Mouse (Mus musculus): ENCODE measurements around the gene Pde10a. TPM values are rescaled to one million over a fixed set of nuclear protein-coding genes. Genes with fewer than 3 reads are reported as not detected.

The Pde10a gene
- polyA plus RNA-seq, 1 experiment = not detected

GRCm38 (mm10) chr17:8841094-8841493 is 315.9 kb downstream of the Pde10a start:
- TF ChIP-seq CTCF (IDR thresholded peaks at IDR 0.05; ENCODE audit: low read depth, low read length) (no peak), POLR2A (IDR thresholded peaks at IDR 0.05; ENCODE audit: borderline replicate concordance, low read depth, low read length) (no peak)
- Histone ChIP-seq H3K4me3 (ENCODE audit: insufficient read depth, low read length) (no peak overlapping the region), H3K27ac (ENCODE audit: insufficient read depth, low read depth, low read length) (no peak overlapping the region), H3K4me1 (ENCODE audit: control insufficient read depth, insufficient read depth, low read length) (no peaks in the 10 kb centered on the region)

DNA sequence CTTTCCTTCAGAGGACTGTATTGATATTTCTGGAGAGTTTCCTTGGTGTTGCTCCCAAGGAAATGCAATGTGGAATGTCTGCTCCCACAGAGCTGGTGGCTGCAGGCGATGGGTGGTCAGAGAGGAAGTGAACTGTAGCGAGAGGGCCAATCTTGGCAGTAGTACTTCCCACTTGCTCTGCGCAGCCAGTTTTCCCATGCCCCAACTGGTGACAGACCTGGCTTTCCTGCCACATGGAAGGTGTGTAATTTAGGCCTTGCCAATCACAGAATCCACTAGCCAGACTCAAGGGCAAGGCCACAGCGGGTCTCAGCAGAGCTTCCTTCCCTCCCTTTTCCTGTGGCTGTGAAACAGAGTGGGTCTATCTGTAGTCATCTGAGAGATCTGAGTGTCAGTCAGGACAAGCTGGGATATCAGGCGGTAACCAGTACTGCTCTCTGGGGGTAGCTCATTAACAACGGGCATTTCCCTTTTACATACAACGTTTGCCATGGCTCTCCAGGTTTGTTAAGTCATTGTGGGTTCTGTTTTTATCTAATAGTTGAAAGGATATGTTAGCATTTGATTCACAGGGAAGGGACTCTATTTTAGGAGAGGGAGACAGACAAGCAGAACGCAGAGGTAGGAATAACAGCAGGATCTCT is 316.8 kb downstream of the Pde10a start:
- Histone ChIP-seq H3K4me1 (ENCODE audit: control insufficient read depth, insufficient read depth, low read length) (no peaks in the 10 kb centered on the region), H3K4me3 (ENCODE audit: insufficient read depth, low read length) (no peak overlapping the region), H3K27ac (ENCODE audit: insufficient read depth, low read depth, low read length) (no peak overlapping the region)
- no peak for TF ChIP-seq POLR2A (IDR thresholded peaks at IDR 0.05; ENCODE audit: borderline replicate concordance, low read depth, low read length)
- TF ChIP-seq CTCF (IDR thresholded peaks at IDR 0.05; ENCODE audit: low read depth, low read length) = no peak

GRCm38 (mm10) chr17:8842662-8843061 is 317.5 kb downstream of the Pde10a start:
- TF ChIP-seq CTCF (IDR thresholded peaks at IDR 0.05; ENCODE audit: low read depth, low read length) (no peak), POLR2A (IDR thresholded peaks at IDR 0.05; ENCODE audit: borderline replicate concordance, low read depth, low read length) (no peak)
- Histone ChIP-seq H3K4me1 (ENCODE audit: control insufficient read depth, insufficient read depth, low read length) (no peaks in the 10 kb centered on the region), H3K27ac (ENCODE audit: insufficient read depth, low read depth, low read length) (no peak overlapping the region), H3K4me3 (ENCODE audit: insufficient read depth, low read length) (no peak overlapping the region)

GRCm38 (mm10) chr17:8843941-8844340 is 318.8 kb downstream of the Pde10a start:
- Histone ChIP-seq H3K4me1 (ENCODE audit: control insufficient read depth, insufficient read depth, low read length) (no peaks in the 10 kb centered on the region), H3K4me3 (ENCODE audit: insufficient read depth, low read length) (no peak overlapping the region), H3K27ac (ENCODE audit: insufficient read depth, low read depth, low read length) (no peak overlapping the region)
- TF ChIP-seq CTCF (IDR thresholded peaks at IDR 0.05; ENCODE audit: low read depth, low read length) = no peak
- no peak for TF ChIP-seq POLR2A (IDR thresholded peaks at IDR 0.05; ENCODE audit: borderline replicate concordance, low read depth, low read length)

- H3K27ac ChIP-seq (ENCODE audit: insufficient read depth, low read depth, low read length) = no peak overlapping the region
- no peak for TF ChIP-seq CTCF (IDR thresholded peaks at IDR 0.05; ENCODE audit: low read depth, low read length)
- TF ChIP-seq POLR2A (IDR thresholded peaks at IDR 0.05; ENCODE audit: borderline replicate concordance, low read depth, low read length) = no peak
- H3K4me3 ChIP-seq (ENCODE audit: insufficient read depth, low read length) = no peak overlapping the region
- H3K4me1 ChIP-seq (ENCODE audit: control insufficient read depth, insufficient read depth, low read length) = no peaks in the 10 kb centered on the region
Observed at GRCm38 (mm10) chr17:8846506-8846905, 321.3 kb downstream of the Pde10a start.

GRCm38 (mm10) chr17:8847558-8847957 is 322.4 kb downstream of the Pde10a start:
- H3K27ac ChIP-seq (ENCODE audit: insufficient read depth, low read depth, low read length) = no peak overlapping the region
- no peak for TF ChIP-seq POLR2A (IDR thresholded peaks at IDR 0.05; ENCODE audit: borderline replicate concordance, low read depth, low read length)
- no peak for TF ChIP-seq CTCF (IDR thresholded peaks at IDR 0.05; ENCODE audit: low read depth, low read length)
- H3K4me3 ChIP-seq (ENCODE audit: insufficient read depth, low read length) = no peak overlapping the region
- no peaks in the 10 kb centered on the region for H3K4me1 ChIP-seq (ENCODE audit: control insufficient read depth, insufficient read depth, low read length)

DNA sequence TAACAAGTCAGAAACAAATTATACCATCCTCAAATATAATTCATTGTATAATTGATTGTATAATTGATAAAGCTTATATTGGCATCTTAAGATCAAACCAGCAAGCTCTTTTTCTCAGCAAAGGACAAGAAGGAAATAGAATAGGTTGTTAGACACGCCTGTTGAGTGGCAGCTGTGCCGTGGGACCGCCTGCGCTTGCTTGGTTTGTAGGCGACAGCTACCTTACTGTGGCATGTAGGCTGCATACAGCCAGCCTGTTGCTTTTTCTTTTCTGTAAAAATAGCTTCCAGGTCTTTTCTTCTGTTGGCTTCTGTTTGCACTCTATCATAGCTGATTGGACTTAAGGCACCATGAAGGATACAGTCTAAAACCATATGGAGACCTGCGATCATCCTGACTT is 326.7 kb downstream of the Pde10a start:
- no peak overlapping the region for H3K27ac ChIP-seq (ENCODE audit: insufficient read depth, low read depth, low read length)
- H3K4me3 ChIP-seq (ENCODE audit: insufficient read depth, low read length) = no peak overlapping the region
- H3K4me1 ChIP-seq (ENCODE audit: control insufficient read depth, insufficient read depth, low read length) = peaks cover 5% of the 10 kb centered on the region; the same call in 1 of the 2 replicates
- TF ChIP-seq CTCF (IDR thresholded peaks at IDR 0.05; ENCODE audit: low read depth, low read length) = no peak
- no peak for TF ChIP-seq POLR2A (IDR thresholded peaks at IDR 0.05; ENCODE audit: borderline replicate concordance, low read depth, low read length)

GRCm38 (mm10) chr17:8856430-8857371 is 331.5 kb downstream of the Pde10a start:
- TF ChIP-seq POLR2A (IDR thresholded peaks at IDR 0.05; ENCODE audit: borderline replicate concordance, low read depth, low read length) (no peak), CTCF (IDR thresholded peaks at IDR 0.05; ENCODE audit: low read depth, low read length) (no peak)
- H3K4me1 ChIP-seq (ENCODE audit: control insufficient read depth, insufficient read depth, low read length) = peaks cover 5% of the 10 kb centered on the region; the same call in 1 of the 2 replicates
- H3K27ac ChIP-seq (ENCODE audit: insufficient read depth, low read depth, low read length) = no peak overlapping the region
- 0 out of 2 replicates have a peak overlapping the region, but pooled peaks have one; percentile 8 for H3K4me3 ChIP-seq (ENCODE audit: insufficient read depth, low read length)

DNA sequence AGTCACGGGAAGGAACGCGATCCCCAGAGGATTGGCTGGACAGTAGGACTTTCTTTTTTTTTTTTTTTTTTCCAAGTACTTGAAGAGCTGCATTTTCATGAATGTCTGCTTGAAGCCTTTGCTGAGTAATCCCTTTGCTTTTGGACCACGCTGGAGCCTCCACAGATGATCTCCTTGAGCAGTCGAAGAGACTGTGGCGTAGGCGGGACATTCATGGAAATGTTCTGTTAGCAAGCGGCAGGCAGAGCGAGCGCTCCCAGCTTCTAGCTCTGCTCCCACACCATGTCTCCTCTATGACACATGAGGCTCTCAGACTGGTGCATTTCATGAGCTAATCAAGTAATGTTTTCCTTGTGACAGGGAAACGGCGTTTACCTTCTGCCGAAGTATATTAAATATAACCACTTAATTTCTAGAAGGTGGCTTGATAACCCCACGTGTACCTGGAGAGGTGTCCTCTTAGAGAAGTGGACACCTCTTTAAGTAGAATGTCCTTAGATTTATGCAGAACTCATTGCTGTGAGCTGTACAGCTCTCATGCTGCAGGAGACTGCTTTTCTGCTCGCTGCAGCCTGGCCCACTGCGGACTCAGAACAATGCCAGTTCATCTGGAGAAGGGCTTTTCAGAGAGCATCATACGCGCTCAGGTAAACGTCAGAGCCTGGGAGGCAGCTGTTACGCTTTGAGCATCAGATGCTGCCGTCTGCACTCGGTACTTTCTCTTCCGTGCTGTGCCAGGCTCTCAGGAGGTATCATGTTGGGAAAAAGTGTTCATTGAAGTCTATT is 333.7 kb downstream of the Pde10a start:
- Histone ChIP-seq H3K4me1 (ENCODE audit: control insufficient read depth, insufficient read depth, low read length) (peaks cover 5% of the 10 kb centered on the region; the same call in 1 of the 2 replicates), H3K4me3 (ENCODE audit: insufficient read depth, low read length) (no peak overlapping the region), H3K27ac (ENCODE audit: insufficient read depth, low read depth, low read length) (no peak overlapping the region)
- no peak for TF ChIP-seq POLR2A (IDR thresholded peaks at IDR 0.05; ENCODE audit: borderline replicate concordance, low read depth, low read length)
